Mouse (Mus musculus): Measurements from ENCODE around the gene Postn. TPM values are rescaled to one million over a fixed set of nuclear protein-coding genes. Genes with fewer than 3 reads are reported as not detected.

Postn gene
- polyA plus RNA-seq (2016; fragmentation: Nextera tagmentation; extraction: Ambion mirVana) = 64.2 and 102 TPM in 2 replicates

DNA sequence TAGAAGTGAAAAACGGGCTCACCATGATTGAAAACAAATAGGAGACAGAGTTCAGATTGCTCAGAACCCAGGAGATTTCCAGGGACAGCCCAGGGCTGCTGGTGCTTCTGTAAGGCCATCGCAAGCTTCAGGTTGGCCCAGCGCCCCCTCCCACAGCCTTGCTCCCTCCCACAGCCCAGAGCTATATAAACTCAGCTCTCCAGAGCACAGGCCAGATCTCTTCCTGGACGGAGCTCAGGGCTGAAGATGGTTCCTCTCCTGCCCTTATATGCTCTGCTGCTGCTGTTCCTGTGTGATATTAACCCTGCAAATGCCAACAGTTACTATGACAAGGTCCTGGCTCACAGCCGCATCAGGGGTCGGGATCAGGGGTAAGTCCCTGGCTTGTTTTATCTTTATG lies at the start of gene Postn:
Gene Postn (plus strand): TSS at position 213 of the 400 bp plus-strand sequence.
- H3K27me3 ChIP-seq (ENCODE audit: insufficient read depth, poor library complexity, severe bottlenecking) = no peaks in the 10 kb centered on the region
- H3K9me3 ChIP-seq = no peaks in the 10 kb centered on the region
- DNase-seq (ENCODE audit: low spot score) = no peak
- WGBS = 39% methylated on average over 6 of the region's 6 CpGs
- peak within 1 kb of the TSS; percentile 39; the same call in 1 of the 2 replicates for H3K27ac ChIP-seq
- H3K4me3 ChIP-seq = peak within 1 kb of the TSS; percentile 18; the same call in 1 of the 2 replicates
- H3K4me1 ChIP-seq = no peaks in the 10 kb centered on the region
- H3K36me3 ChIP-seq = no peaks in the 10 kb centered on the region

- no peak for DNase-seq (ENCODE audit: low spot score)
- Histone ChIP-seq H3K36me3 (no peaks in the 10 kb centered on the region), H3K27ac (no peak overlapping the region), H3K4me3 (no peak overlapping the region), H3K27me3 (ENCODE audit: insufficient read depth, poor library complexity, severe bottlenecking) (no peaks in the 10 kb centered on the region), H3K4me1 (no peaks in the 10 kb centered on the region), H3K9me3 (no peaks in the 10 kb centered on the region)
- 81% methylated on average over 2 of the region's 2 CpGs for WGBS
These were observed 46.9 kb upstream of the Postn start for GRCm38 (mm10) chr3:54314055-54314454.

GRCm38 (mm10) chr3:54352891-54353652 lies 7.8 kb upstream of the Postn start:
- Histone ChIP-seq H3K36me3 (no peaks in the 10 kb centered on the region), H3K27me3 (ENCODE audit: insufficient read depth, poor library complexity, severe bottlenecking) (no peaks in the 10 kb centered on the region), H3K4me1 (no peaks in the 10 kb centered on the region), H3K9me3 (no peaks in the 10 kb centered on the region), H3K4me3 (no peak overlapping the region), H3K27ac (no peak overlapping the region)
- 27% methylated on average over 9 of the region's 9 CpGs for WGBS
- DNase-seq (ENCODE audit: low spot score) = no peak

- Histone ChIP-seq H3K4me1 (no peaks in the 10 kb centered on the region), H3K27ac (no peak overlapping the region), H3K9me3 (no peaks in the 10 kb centered on the region), H3K27me3 (ENCODE audit: insufficient read depth, poor library complexity, severe bottlenecking) (no peaks in the 10 kb centered on the region), H3K4me3 (no peak overlapping the region), H3K36me3 (no peaks in the 10 kb centered on the region)
- 67% methylated on average over 3 of the region's 3 CpGs for WGBS
- DNase-seq (ENCODE audit: low spot score) = no peak
These were observed 3.3 kb upstream of the Postn start for GRCm38 (mm10) chr3:54357561-54357960.

DNA sequence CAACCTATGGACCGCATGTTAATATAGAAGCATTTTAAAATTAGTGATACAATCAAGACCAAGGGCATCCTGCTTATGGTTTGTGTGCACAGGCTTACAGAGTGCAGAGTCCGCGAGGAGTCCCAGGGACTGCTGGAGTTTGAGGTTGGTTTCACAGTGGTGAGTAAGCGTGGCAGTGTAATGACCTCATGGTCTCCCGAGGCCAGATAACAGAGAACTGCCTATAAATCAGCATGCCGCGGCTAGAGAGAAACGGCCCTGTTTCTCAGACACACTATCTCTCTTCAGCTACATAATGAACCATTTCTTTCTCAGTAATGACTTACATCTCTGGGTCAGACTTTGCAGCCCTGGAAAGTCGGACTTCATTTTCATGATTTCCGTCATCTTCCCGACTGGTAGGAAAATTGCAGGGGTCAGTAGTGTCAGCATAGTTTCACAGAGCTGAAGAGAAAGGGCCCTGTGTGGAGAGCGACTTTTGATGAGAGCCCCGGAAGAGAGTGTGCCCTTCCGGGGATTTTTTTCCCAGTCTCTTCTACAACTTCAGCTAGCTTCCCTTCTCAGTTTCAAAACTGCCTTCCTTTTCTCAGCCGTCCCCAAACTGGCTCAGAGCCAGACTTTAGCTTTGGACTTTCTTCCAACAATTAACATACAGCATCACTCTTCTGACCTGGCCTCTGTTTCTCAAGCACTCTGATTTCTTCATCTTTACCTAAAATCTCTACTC lies 2.3 kb upstream of the Postn start:
- H3K27ac ChIP-seq = peak overlapping the region; percentile 53; the same call in 1 of the 2 replicates
- DNase-seq (ENCODE audit: low spot score) = peak; percentile 77
- whole genome bisulfite sequencing = 46% methylated on average over 15 of the region's 15 CpGs

DNA sequence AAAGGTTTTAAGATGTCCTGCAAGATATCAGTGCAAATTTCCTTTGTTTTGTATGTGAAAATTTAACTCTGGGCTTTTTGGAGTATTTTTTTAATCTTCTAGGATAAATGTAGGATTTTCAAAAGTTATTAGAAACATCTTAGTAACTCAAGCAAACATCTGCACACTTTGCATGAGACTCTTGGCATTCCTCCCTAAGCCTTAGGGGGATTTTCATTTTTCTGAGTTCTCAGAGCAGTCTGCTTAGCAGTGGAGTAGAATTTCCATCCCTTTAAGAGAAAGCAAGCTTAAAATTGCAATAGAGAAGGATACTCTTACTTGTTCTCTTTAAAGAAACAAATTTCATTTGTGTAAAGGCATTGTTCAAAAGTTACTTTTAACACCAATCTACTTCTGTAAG lies 747 bp downstream of the Postn start:
- Histone ChIP-seq H3K27ac (no peak overlapping the region), H3K27me3 (ENCODE audit: insufficient read depth, poor library complexity, severe bottlenecking) (no peaks in the 10 kb centered on the region), H3K4me3 (no peak overlapping the region), H3K4me1 (no peaks in the 10 kb centered on the region), H3K9me3 (no peaks in the 10 kb centered on the region), H3K36me3 (no peaks in the 10 kb centered on the region)
- DNase-seq (ENCODE audit: low spot score) = no peak

More for the DNA sequence above, 2.3 kb upstream of the Postn start:
- Histone ChIP-seq H3K4me3 (no peak overlapping the region), H3K4me1 (no peaks in the 10 kb centered on the region), H3K9me3 (no peaks in the 10 kb centered on the region), H3K36me3 (no peaks in the 10 kb centered on the region), H3K27me3 (ENCODE audit: insufficient read depth, poor library complexity, severe bottlenecking) (no peaks in the 10 kb centered on the region)

DNA sequence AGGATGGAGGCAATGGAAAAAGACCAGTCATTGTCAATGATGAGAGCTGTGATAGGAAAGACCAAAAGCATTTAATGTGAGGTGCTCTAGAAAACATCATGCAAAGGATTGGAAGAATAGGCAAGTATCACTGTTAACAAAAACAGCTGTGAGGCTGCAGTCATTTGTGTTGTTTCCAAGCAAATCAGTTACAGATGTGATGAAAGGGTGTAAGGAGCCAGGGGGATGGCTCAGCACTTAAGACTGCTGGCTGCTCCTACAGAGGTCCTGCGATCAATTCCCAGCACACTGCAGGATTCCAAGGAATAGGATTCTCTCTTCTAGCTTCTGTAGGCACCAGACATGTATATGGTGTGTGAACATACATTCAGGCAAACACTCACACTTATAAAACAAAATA lies 10.1 kb downstream of the Postn start:
- no peak for DNase-seq (ENCODE audit: low spot score)
- no peak overlapping the region for H3K4me3 ChIP-seq
- H3K9me3 ChIP-seq = no peaks in the 10 kb centered on the region
- H3K27ac ChIP-seq = no peak overlapping the region
- H3K36me3 ChIP-seq = no peaks in the 10 kb centered on the region
- H3K4me1 ChIP-seq = no peaks in the 10 kb centered on the region
- WGBS = 91% methylated on average over 1 of the region's 1 CpGs
- no peaks in the 10 kb centered on the region for H3K27me3 ChIP-seq (ENCODE audit: insufficient read depth, poor library complexity, severe bottlenecking)

DNA sequence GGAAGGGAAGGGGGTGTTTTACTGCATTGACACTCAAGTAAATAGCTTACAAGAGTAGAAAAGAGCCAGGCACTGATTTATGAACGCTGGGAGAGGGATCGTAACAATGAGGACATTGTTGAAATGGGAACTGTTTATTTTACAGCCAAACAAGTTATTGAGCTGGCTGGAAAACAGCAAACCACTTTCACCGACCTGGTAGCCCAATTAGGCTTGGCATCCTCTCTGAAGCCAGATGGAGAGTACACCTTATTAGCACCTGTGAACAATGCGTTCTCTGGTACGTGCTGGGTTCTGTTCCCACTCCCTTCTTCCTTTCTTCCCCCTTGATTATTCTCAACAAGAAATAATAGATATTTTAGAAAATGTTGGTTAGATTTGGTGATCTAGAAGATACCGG lies 11.7 kb downstream of the Postn start:
- no peak overlapping the region for H3K4me3 ChIP-seq
- H3K4me1 ChIP-seq = no peaks in the 10 kb centered on the region
- H3K27ac ChIP-seq = no peak overlapping the region
- H3K27me3 ChIP-seq (ENCODE audit: insufficient read depth, poor library complexity, severe bottlenecking) = no peaks in the 10 kb centered on the region
- DNase-seq (ENCODE audit: low spot score) = no peak
- WGBS = 78% methylated on average over 6 of the region's 6 CpGs
- H3K9me3 ChIP-seq = no peaks in the 10 kb centered on the region
- no peaks in the 10 kb centered on the region for H3K36me3 ChIP-seq

- no peaks in the 10 kb centered on the region for H3K27me3 ChIP-seq (ENCODE audit: insufficient read depth, poor library complexity, severe bottlenecking)
These were observed 15.1 kb downstream of the Postn start for GRCm38 (mm10) chr3:54376014-54376413.

DNA sequence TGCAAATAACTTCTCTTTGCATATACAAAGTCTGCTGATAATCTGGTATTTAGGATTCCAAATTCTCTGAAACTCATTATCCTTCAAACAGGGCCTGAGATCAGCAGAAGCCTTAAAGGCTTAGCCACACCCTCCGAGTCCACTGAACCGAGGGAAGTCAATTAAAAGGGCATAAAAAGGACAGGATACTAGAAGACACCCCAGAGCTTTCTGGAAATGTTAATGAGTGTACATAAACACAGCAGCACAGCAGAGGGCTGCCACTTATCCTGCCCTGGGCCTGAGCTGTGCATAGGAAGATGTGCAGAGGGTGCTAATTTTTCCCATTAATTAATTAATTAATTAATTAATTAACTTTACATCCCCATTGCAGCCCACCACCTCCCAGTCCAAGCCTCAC lies 16.7 kb downstream of the Postn start:
- Histone ChIP-seq H3K27me3 (ENCODE audit: insufficient read depth, poor library complexity, severe bottlenecking) (no peaks in the 10 kb centered on the region), H3K4me3 (no peak overlapping the region), H3K4me1 (no peaks in the 10 kb centered on the region), H3K36me3 (no peaks in the 10 kb centered on the region), H3K9me3 (no peaks in the 10 kb centered on the region), H3K27ac (no peak overlapping the region)
- no peak for DNase-seq (ENCODE audit: low spot score)
- 71% methylated on average over 2 of the region's 2 CpGs for WGBS

More at GRCm38 (mm10) chr3:54376014-54376413, 15.1 kb downstream of the Postn start:
- Histone ChIP-seq H3K27ac (no peak overlapping the region), H3K9me3 (no peaks in the 10 kb centered on the region), H3K4me1 (no peaks in the 10 kb centered on the region), H3K36me3 (no peaks in the 10 kb centered on the region), H3K4me3 (no peak overlapping the region)
- WGBS = 85% methylated on average over 6 of the region's 6 CpGs
- DNase-seq (ENCODE audit: low spot score) = no peak

- Histone ChIP-seq H3K36me3 (no peaks in the 10 kb centered on the region), H3K9me3 (no peaks in the 10 kb centered on the region), H3K4me1 (no peaks in the 10 kb centered on the region), H3K27me3 (ENCODE audit: insufficient read depth, poor library complexity, severe bottlenecking) (no peaks in the 10 kb centered on the region), H3K27ac (no peak overlapping the region), H3K4me3 (no peak overlapping the region)
- DNase-seq (ENCODE audit: low spot score) = no peak
- WGBS = 70% methylated on average over 1 of the region's 1 CpGs
These were observed 17.2 kb downstream of the Postn start for GRCm38 (mm10) chr3:54378135-54378534.

GRCm38 (mm10) chr3:54379981-54380380 lies 19.1 kb downstream of the Postn start:
- H3K27me3 ChIP-seq (ENCODE audit: insufficient read depth, poor library complexity, severe bottlenecking) = no peaks in the 10 kb centered on the region
- DNase-seq (ENCODE audit: low spot score) = no peak
- no peak overlapping the region for H3K27ac ChIP-seq
- H3K4me1 ChIP-seq = no peaks in the 10 kb centered on the region
- WGBS = 78% methylated on average over 4 of the region's 4 CpGs
- no peaks in the 10 kb centered on the region for H3K36me3 ChIP-seq
- H3K9me3 ChIP-seq = no peaks in the 10 kb centered on the region
- no peak overlapping the region for H3K4me3 ChIP-seq

- WGBS = 26% methylated on average over 2 of the region's 2 CpGs
These were observed 38.4 kb downstream of the Postn start for GRCm38 (mm10) chr3:54399321-54399720.

More at GRCm38 (mm10) chr3:54399321-54399720, 38.4 kb downstream of the Postn start:
- H3K36me3 ChIP-seq = no peaks in the 10 kb centered on the region
- H3K27me3 ChIP-seq (ENCODE audit: insufficient read depth, poor library complexity, severe bottlenecking) = no peaks in the 10 kb centered on the region
- 0 out of 2 replicates have a peak, but pooled peaks cover 3% of the 10 kb centered on the region for H3K4me1 ChIP-seq
- no peaks in the 10 kb centered on the region for H3K9me3 ChIP-seq
- no peak overlapping the region for H3K27ac ChIP-seq
- DNase-seq (ENCODE audit: low spot score) = no peak
- H3K4me3 ChIP-seq = no peak overlapping the region
